Mouse (Mus musculus) forebrain, embryonic 11.5 days (tissue): Measurements from ENCODE around the gene Clec12b. TPM values are rescaled to one million over a fixed set of nuclear protein-coding genes. Genes with fewer than 3 reads are reported as not detected.
A peak's percentile ranks its signal among the peaks of the same experiment; 100 is the strongest.

ENCODE experiments used
- ATAC-seq: fragments of 200-750 bp; cut with Nextera tagmentation; replicated peaks from 2 replicates; pipeline ENCODE4 v1.8.0; 2017; ENCODE audit warnings: moderate TSS enrichment; ENCODE audit not compliant: low FRiP score
- DNase-seq: peaks from one replicate; pipeline ENCODE4 v3.0.0-alpha.2; 2017; ENCODE audit warnings: low spot score
- H3K27ac ChIP-seq: fragments of 300-500 bp; sonication (generic); 2 replicates; pipeline ENCODE4 v1.5.1; 2014; ENCODE audit warnings: low read depth, low read length
- H3K27me3 ChIP-seq: fragments of 300-500 bp; sonication (generic); 2 replicates; pipeline ENCODE4 v1.6.1; 2014; ENCODE audit warnings: mild to moderate bottlenecking, low read length, mixed read lengths; ENCODE audit not compliant: control insufficient read depth, insufficient read depth
- H3K36me3 ChIP-seq: fragments of 300-500 bp; sonication (generic); 2 replicates; pipeline ENCODE4 v1.6.1; 2014; ENCODE audit warnings: mild to moderate bottlenecking, low read length, moderate library complexity, mixed read lengths; ENCODE audit not compliant: control insufficient read depth, insufficient read depth
- H3K4me1 ChIP-seq: fragments of 300-500 bp; sonication (generic); replicated peaks from 2 replicates; pipeline ENCODE4 v1.6.1; 2014; ENCODE audit warnings: low read length, mixed read lengths; ENCODE audit not compliant: control insufficient read depth, insufficient read depth
- H3K4me2 ChIP-seq: fragments of 300-500 bp; sonication (generic); 2 replicates; pipeline ENCODE4 v1.6.1; 2014; ENCODE audit warnings: low read depth, mild to moderate bottlenecking, low read length, moderate library complexity, mixed read lengths; ENCODE audit not compliant: severe bottlenecking
- H3K4me3 ChIP-seq: fragments of 300-500 bp; sonication (generic); 2 replicates; pipeline ENCODE4 v1.5.1; 2014; ENCODE audit warnings: low read depth, low read length
- H3K9ac ChIP-seq: fragments of 300-500 bp; sonication (generic); 2 replicates; pipeline ENCODE4 v1.6.1; 2014; ENCODE audit warnings: low read length
- H3K9me3 ChIP-seq: fragments of 300-500 bp; sonication (generic); 2 replicates; pipeline ENCODE4 v1.6.1; 2016; ENCODE audit warnings: low read length, mixed read lengths; ENCODE audit not compliant: control insufficient read depth
- WGBS: fragments of 180-500 bp; shearing (Covaris S2); extraction: QIAGEN DNeasy Blood & Tissue Kit; methylation state at CpG from one replicate; pipeline ENCODE4 v1.1.7; 2014; 5-methylcytosine and 5-hydroxymethylcytosine counted together
- polyA plus RNA-seq: library from polyadenylated mRNA; unstranded; fragments of >200 nt; fragmentation: Nextera tagmentation; extraction: Ambion mirVana; gene quantifications from 2 replicates; pipeline ENCODE4 v1.2.1, GENCODE M21; 2014

The Clec12b gene
- polyA plus RNA-seq, 1 experiment from 2014 or later, result not detected

DNA sequence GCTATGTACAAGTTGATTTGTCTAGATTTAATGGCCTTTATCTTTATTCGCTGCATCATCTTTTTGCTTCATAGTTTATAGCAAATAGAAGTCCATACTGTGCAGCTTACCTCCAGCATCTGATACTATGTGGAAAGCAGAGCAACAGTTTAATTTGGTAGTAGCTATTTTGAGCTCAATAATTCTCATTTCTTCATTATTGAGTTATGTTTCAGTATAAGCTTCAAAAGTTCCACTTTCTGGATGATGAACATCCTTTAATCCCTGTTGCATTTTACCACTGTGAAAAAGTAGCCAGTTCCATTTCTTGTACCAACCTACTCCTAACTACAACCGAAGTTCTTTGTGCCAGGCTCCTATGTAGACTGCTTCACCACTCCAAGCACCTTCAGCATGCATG is 22.9 kb upstream of the Clec12b start, which contains the start of gene Clec9a:
Clec9a (plus strand) TSS at position 301 of the 400 bp plus-strand sequence.
- H3K27ac ChIP-seq, result no peak within 1 kb of the TSS
- H3K4me2 ChIP-seq, result no peak within 1 kb of the TSS
- DNase-seq (no peak), ATAC-seq (no peak)
- H3K9me3 ChIP-seq, result no peaks in the 10 kb centered on the region
- H3K36me3 ChIP-seq, result no peaks in the 10 kb centered on the region
- no peaks in the 10 kb centered on the region for H3K27me3 ChIP-seq
- no peaks in the 10 kb centered on the region for H3K4me1 ChIP-seq
- WGBS, result 88% methylated on average over 2 of the region's 2 CpGs
- H3K9ac ChIP-seq, result no peak within 1 kb of the TSS
- no peak within 1 kb of the TSS for H3K4me3 ChIP-seq

DNA sequence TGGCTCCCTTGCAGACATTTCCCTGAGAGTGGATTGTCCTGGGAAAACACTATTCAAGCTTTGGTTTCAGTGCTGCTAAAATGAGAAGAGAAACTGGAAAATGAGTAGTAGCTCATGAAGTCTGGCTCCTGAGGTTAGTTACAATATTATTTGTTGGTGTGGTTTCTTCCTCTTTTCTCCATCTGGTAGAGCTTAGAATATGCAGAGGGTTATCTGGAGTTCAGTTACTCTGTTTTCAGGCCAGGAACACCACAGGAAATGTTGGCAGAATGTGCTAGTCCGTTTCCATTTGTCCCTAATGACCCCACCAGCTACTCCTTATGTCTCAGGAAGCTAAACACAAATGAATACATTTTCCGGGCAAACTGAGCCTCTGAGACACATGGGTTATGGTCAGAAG is 21.6 kb upstream of the Clec12b start:
- ATAC-seq (no peak), DNase-seq (no peak)
- H3K27ac ChIP-seq, result no peak overlapping the region
- no peak overlapping the region for H3K9ac ChIP-seq
- no peak overlapping the region for H3K4me2 ChIP-seq
- H3K27me3 ChIP-seq, result no peaks in the 10 kb centered on the region
- no peaks in the 10 kb centered on the region for H3K4me1 ChIP-seq
- WGBS, result 65% methylated on average over 2 of the region's 2 CpGs
- H3K9me3 ChIP-seq, result no peaks in the 10 kb centered on the region
- no peaks in the 10 kb centered on the region for H3K36me3 ChIP-seq
- no peak overlapping the region for H3K4me3 ChIP-seq

- no peak for ATAC-seq
- no peak overlapping the region for H3K27ac ChIP-seq
- no peak for DNase-seq
- no peaks in the 10 kb centered on the region for H3K36me3 ChIP-seq
- no peak overlapping the region for H3K9ac ChIP-seq
- H3K4me2 ChIP-seq, result no peak overlapping the region
- H3K27me3 ChIP-seq, result no peaks in the 10 kb centered on the region
- H3K4me1 ChIP-seq, result no peaks in the 10 kb centered on the region
- no peaks in the 10 kb centered on the region for H3K9me3 ChIP-seq
- H3K4me3 ChIP-seq, result no peak overlapping the region
Measured at GRCm38 (mm10) chr6:129405999-129406398, 20.3 kb upstream of the Clec12b start.

GRCm38 (mm10) chr6:129403391-129403790 is 17.7 kb upstream of the Clec12b start:
- no peak for DNase-seq
- WGBS, result 72% methylated on average over 6 of the region's 6 CpGs

GRCm38 (mm10) chr6:129402404-129402803 is 16.7 kb upstream of the Clec12b start:
- DNase-seq (no peak), ATAC-seq (no peak)
- Histone ChIP-seq H3K9ac (no peak overlapping the region), H3K27ac (no peak overlapping the region), H3K4me2 (no peak overlapping the region), H3K4me1 (no peaks in the 10 kb centered on the region), H3K27me3 (no peaks in the 10 kb centered on the region), H3K4me3 (no peak overlapping the region), H3K36me3 (no peaks in the 10 kb centered on the region), H3K9me3 (no peaks in the 10 kb centered on the region)
- WGBS, result 90% methylated on average over 2 of the region's 2 CpGs

More at GRCm38 (mm10) chr6:129403391-129403790, 17.7 kb upstream of the Clec12b start:
- no peak overlapping the region for H3K4me2 ChIP-seq
- H3K27ac ChIP-seq, result no peak overlapping the region
- H3K36me3 ChIP-seq, result no peaks in the 10 kb centered on the region
- ATAC-seq, result no peak
- no peaks in the 10 kb centered on the region for H3K4me1 ChIP-seq
- H3K9ac ChIP-seq, result no peak overlapping the region
- no peaks in the 10 kb centered on the region for H3K9me3 ChIP-seq
- H3K4me3 ChIP-seq, result no peak overlapping the region
- no peaks in the 10 kb centered on the region for H3K27me3 ChIP-seq

DNA sequence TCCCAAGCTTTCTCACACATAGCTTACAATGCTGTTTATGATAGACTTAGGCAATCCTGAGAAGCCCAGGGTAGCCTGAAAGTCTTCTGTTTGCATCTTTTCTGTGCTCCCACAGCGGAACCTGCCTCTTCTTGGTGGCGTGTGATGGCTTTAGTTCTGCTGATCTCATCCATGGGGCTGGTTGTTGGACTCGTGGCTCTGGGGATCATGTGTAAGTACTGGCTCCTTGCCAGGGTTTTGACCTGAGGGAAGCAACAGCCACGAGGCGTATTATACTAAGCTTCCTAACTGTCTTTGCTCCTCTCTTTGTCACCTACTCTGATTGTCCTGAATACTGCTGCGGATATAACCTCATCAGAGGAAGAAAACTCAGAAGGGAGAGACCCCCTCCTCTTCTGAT is 14.3 kb upstream of the Clec12b start:
- WGBS, result 76% methylated on average over 6 of the region's 6 CpGs
- H3K4me3 ChIP-seq, result no peak overlapping the region
- no peaks in the 10 kb centered on the region for H3K9me3 ChIP-seq
- no peak overlapping the region for H3K4me2 ChIP-seq
- DNase-seq, result no peak
- H3K27me3 ChIP-seq, result no peaks in the 10 kb centered on the region
- no peak overlapping the region for H3K27ac ChIP-seq
- no peaks in the 10 kb centered on the region for H3K4me1 ChIP-seq
- H3K36me3 ChIP-seq, result no peaks in the 10 kb centered on the region
- no peak overlapping the region for H3K9ac ChIP-seq
- no peak for ATAC-seq

- 89% methylated on average over 8 of the region's 8 CpGs for WGBS
- Histone ChIP-seq H3K27ac (no peak within 1 kb of the TSS), H3K4me1 (no peaks in the 10 kb centered on the region), H3K9me3 (no peaks in the 10 kb centered on the region), H3K36me3 (no peaks in the 10 kb centered on the region), H3K4me2 (no peak within 1 kb of the TSS), H3K9ac (no peak within 1 kb of the TSS), H3K4me3 (no peak within 1 kb of the TSS), H3K27me3 (no peaks in the 10 kb centered on the region)
- ATAC-seq (no peak), DNase-seq (no peak)
Measured at GRCm38 (mm10) chr6:129396997-129397396, 11.3 kb upstream of the Clec12b start, which contains the start of gene Clec1b. TSS of gene Clec1b (plus strand) at chr6:129397297.

GRCm38 (mm10) chr6:129393732-129394131 is 8.1 kb upstream of the Clec12b start:
- Histone ChIP-seq H3K9me3 (no peaks in the 10 kb centered on the region), H3K36me3 (no peaks in the 10 kb centered on the region), H3K27ac (no peak overlapping the region), H3K4me1 (no peaks in the 10 kb centered on the region), H3K4me3 (no peak overlapping the region), H3K27me3 (no peaks in the 10 kb centered on the region), H3K9ac (no peak overlapping the region), H3K4me2 (no peak overlapping the region)
- ATAC-seq (peak; percentile 44; the same call in 1 of the 2 replicates), DNase-seq (no peak)
- 83% methylated on average over 6 of the region's 6 CpGs for WGBS

GRCm38 (mm10) chr6:129393087-129393720 is 7.5 kb upstream of the Clec12b start:
- WGBS, result 33% methylated on average over 2 of the region's 2 CpGs
- ATAC-seq, result 0 out of 2 replicates have a peak, but pooled peaks have one; percentile 49
- Histone ChIP-seq H3K9me3 (no peaks in the 10 kb centered on the region), H3K27me3 (no peaks in the 10 kb centered on the region), H3K4me1 (no peaks in the 10 kb centered on the region), H3K9ac (no peak overlapping the region), H3K4me2 (no peak overlapping the region), H3K27ac (no peak overlapping the region), H3K4me3 (no peak overlapping the region), H3K36me3 (no peaks in the 10 kb centered on the region)
- DNase-seq, result no peak
